Mouse (Mus musculus) midbrain, embryonic 13.5 days (tissue): ENCODE data around the gene Ppa2. TPM values are rescaled to one million over a fixed set of nuclear protein-coding genes. Genes with fewer than 3 reads are reported as not detected.

Experiments
- ATAC-seq: fragments of 200-750 bp; cut with Nextera tagmentation; 2 replicates; pipeline ENCODE4 v1.8.0; 2017; ENCODE audit warnings: mild to moderate bottlenecking, moderate TSS enrichment, moderate library complexity
- H3K27ac ChIP-seq: fragments of 300-500 bp; sonication (generic); 2 replicates; pipeline ENCODE4 v1.5.1; 2015; ENCODE audit warnings: inconsistent platforms, mild to moderate bottlenecking, moderate library complexity
- H3K27me3 ChIP-seq: fragments of 300-500 bp; sonication (generic); 2 replicates; pipeline ENCODE4 v1.6.1; 2015; ENCODE audit warnings: mild to moderate bottlenecking, inconsistent platforms
- H3K36me3 ChIP-seq: fragments of 300-500 bp; sonication (generic); 2 replicates; pipeline ENCODE4 v1.6.1; 2015; ENCODE audit warnings: mild to moderate bottlenecking, inconsistent platforms
- H3K4me1 ChIP-seq: fragments of 300-500 bp; sonication (generic); replicated peaks from 2 replicates; pipeline ENCODE4 v1.6.1; 2015; ENCODE audit warnings: inconsistent platforms
- H3K4me2 ChIP-seq: fragments of 300-500 bp; sonication (generic); replicated peaks from 2 replicates; pipeline ENCODE4 v1.6.1; 2015; ENCODE audit warnings: moderate library complexity, mild to moderate bottlenecking, inconsistent platforms
- H3K4me3 ChIP-seq: fragments of 300-500 bp; sonication (generic); replicated peaks from 2 replicates; pipeline ENCODE4 v1.5.1; 2015; ENCODE audit warnings: mild to moderate bottlenecking, inconsistent platforms
- H3K9ac ChIP-seq: fragments of 300-500 bp; sonication (generic); replicated peaks from 2 replicates; pipeline ENCODE4 v1.6.1; 2015; ENCODE audit warnings: mild to moderate bottlenecking, inconsistent platforms
- H3K9me3 ChIP-seq: fragments of 300-500 bp; sonication (generic); 2 replicates; pipeline ENCODE4 v1.6.1; 2016; ENCODE audit warnings: mild to moderate bottlenecking, inconsistent platforms
- WGBS: fragments of 180-500 bp; shearing (Covaris S2); methylation state at CpG from one replicate; pipeline ENCODE4 v1.1.7; 2015; 5-methylcytosine and 5-hydroxymethylcytosine counted together
- polyA plus RNA-seq: library from polyadenylated mRNA; unstranded; fragments of >200 nt; fragmentation: Nextera tagmentation; extraction: Ambion mirVana; gene quantifications from 2 replicates; pipeline ENCODE4 v1.2.1, GENCODE M21; 2015

Ppa2 gene
- 78.8 and 86.0 TPM in 2 replicates for polyA plus RNA-seq

DNA sequence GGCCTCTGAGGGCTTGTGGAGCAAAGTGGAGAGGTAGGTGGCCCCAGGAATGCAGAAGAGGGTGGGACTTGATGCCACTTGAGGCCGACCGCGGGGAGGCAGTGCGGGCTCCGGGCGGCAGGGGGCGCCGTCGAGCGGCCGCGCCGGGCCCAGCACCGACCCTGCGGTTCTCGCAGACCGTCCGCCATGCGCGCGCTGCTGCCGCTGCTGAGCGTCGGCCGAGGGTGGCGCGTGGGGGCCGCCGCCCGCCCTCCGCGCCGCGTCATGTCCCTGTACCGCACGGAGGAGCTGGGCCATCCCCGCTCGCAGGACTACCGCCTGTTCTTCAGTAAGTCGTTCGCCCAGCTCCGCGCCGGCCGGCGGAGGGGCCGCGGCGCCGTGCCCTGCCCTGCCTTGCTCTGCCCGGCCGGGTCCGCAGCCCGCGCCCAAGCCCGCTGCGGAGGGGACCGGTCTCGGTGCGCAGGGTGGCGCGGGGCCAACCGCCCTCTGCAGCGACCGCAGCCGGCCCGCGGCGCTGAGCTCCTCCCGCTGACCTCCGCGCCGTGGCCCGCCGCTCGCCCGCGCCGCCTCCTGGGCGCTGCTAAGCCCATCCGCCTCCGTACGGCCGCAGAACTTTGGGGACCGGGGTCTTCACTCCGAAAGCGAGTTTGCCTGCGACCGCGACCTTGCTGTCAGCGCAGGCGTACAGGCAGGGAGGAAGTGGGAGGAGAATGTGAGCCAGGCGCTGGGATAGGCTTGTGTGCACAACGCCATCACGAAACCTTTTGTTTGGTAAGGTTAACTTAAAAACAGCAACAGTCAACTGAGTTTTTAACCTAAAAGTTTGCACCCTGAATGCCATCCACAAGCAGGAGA lies at the start of gene Ppa2:
TSS of gene Ppa2 (plus strand) at position 157 of the 855 bp plus-strand sequence.
- under 1% methylated on average over 78 of the region's 95 CpGs for WGBS
- Histone ChIP-seq H3K27me3 (no peaks in the 10 kb centered on the region), H3K4me3 (peak within 1 kb of the TSS; percentile 78), H3K27ac (peak within 1 kb of the TSS; percentile 98), H3K9ac (peak within 1 kb of the TSS; percentile 95), H3K36me3 (no peaks in the 10 kb centered on the region), H3K4me1 (peaks cover 14% of the 10 kb centered on the region), H3K4me2 (peak within 1 kb of the TSS; percentile 61), H3K9me3 (0 out of 2 replicates have a peak, but pooled peaks cover 4% of the 10 kb centered on the region)
- peak; percentile 95 for ATAC-seq

DNA sequence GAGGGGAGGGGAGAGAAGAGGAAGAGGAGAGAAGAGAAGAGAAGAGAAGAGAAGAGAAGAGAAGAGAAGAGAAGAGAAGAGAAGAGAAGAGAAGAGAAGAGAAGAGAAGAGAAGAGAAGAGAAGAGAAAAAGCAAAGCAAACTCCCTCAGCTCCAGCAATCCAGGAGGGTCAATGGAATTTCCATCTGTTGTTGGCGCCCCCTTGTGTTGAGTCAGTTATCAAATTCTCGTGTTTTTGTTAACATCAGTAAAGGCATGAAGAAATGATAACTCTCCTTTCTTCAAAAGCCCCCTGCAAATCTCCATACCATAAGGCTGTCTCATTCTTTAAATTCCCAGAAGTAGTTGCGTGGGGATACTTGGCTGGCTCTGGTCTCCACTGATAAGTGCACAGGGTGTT lies 38.0 kb upstream of the Ppa2 start:
- Histone ChIP-seq H3K9ac (no peak overlapping the region), H3K27ac (no peak overlapping the region), H3K4me1 (no peaks in the 10 kb centered on the region), H3K36me3 (no peaks in the 10 kb centered on the region), H3K4me2 (no peak overlapping the region), H3K27me3 (no peaks in the 10 kb centered on the region), H3K4me3 (no peak overlapping the region), H3K9me3 (no peaks in the 10 kb centered on the region)
- ATAC-seq: no peak
- 20% methylated on average over 3 of the region's 3 CpGs for WGBS

DNA sequence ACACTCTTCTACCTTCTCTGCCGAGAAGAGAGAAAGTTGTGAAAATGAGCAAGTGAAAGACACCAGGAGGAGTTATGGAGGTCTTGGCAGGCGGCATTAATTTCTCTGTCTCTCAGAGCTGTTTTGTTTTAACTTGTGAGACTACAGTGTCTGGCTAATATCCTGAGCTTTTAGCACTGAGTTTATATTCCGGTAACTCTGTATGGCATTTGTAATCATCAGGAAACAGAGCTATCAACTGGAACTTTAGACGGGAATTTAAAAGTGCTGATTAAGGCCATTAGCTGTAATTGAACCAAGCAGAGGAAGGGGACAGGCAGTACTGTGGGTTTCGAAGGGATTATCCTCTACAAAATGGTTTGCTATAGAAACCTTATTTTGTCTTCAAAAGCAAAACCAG lies 25.3 kb upstream of the Ppa2 start:
- Histone ChIP-seq H3K27me3 (no peaks in the 10 kb centered on the region), H3K4me1 (no peaks in the 10 kb centered on the region), H3K9ac (no peak overlapping the region), H3K4me2 (no peak overlapping the region), H3K9me3 (no peaks in the 10 kb centered on the region), H3K27ac (no peak overlapping the region), H3K36me3 (no peaks in the 10 kb centered on the region), H3K4me3 (no peak overlapping the region)
- 90% methylated on average over 5 of the region's 5 CpGs for WGBS
- ATAC-seq: no peak

DNA sequence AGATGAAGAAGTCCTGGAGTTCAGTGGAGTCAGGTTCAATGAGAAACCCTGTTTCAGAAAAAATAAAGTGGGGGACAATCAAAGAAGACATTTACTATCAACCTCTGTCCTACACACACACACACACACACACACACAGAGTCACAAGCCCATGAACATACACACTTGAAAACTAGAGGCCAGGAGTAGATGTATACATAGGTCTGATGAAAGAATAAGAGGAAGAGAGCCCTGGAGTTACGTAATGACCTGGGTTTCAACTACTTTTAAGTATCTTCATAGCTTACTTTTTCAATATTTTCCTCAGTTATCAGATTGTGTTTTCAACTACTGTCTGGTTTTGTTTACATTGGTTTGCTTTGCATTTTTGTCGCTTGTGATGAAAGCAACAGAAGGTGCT lies 21.1 kb upstream of the Ppa2 start:
- Histone ChIP-seq H3K4me3 (no peak overlapping the region), H3K27me3 (no peaks in the 10 kb centered on the region), H3K4me2 (no peak overlapping the region), H3K4me1 (no peaks in the 10 kb centered on the region), H3K9ac (no peak overlapping the region), H3K36me3 (no peaks in the 10 kb centered on the region), H3K9me3 (no peaks in the 10 kb centered on the region; the same call in 1 of the 2 replicates), H3K27ac (no peak overlapping the region)
- no peak for ATAC-seq
- 97% methylated on average over 2 of the region's 2 CpGs for WGBS

DNA sequence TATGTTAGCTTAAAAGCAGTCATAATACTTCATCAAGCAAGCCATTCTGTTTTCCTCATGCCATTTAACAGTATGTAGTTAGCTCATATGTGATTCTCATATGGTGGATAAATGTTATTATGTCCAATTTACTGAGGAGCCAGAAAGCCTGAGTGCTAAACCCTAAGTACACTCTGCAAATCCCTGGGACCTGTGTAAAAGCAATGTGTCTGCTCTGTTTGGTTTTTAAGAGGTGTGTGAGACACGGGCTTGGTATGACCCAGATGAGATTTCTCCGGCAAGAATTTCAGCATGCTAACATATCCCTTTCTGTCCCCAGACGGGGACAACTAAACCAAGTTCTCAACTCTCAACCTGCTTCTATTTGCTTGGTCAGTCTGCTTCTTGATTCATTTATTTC lies 5.6 kb upstream of the Ppa2 start:
- ATAC-seq: no peak
- Histone ChIP-seq H3K4me3 (no peak overlapping the region), H3K4me2 (no peak overlapping the region), H3K36me3 (no peaks in the 10 kb centered on the region), H3K27ac (no peak overlapping the region), H3K9me3 (0 out of 2 replicates have a peak, but pooled peaks cover 4% of the 10 kb centered on the region), H3K4me1 (no peaks in the 10 kb centered on the region), H3K27me3 (no peaks in the 10 kb centered on the region), H3K9ac (no peak overlapping the region)
- WGBS: 91% methylated on average over 3 of the region's 3 CpGs

DNA sequence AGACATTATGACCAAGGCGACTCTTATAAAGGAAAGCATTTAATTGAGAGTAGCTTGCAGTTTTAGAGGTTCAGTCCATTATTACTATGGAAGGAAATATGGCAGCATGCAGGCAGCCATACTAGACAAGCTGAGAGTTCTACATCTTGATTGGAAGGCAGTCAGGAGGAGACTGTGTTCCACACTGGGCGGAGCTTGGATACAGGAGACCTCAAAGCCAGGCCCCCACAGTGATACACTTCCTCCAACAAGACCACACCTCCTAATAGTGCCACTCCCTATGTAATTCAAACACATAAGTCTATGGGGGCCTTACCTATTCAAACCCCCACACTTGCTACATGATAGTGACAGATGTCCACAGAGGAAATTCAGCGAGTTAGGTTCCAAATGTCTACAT lies 1.5 kb upstream of the Ppa2 start:
- Histone ChIP-seq H3K4me2 (no peak overlapping the region), H3K27ac (no peak overlapping the region), H3K9me3 (0 out of 2 replicates have a peak, but pooled peaks cover 4% of the 10 kb centered on the region), H3K4me1 (peaks cover 14% of the 10 kb centered on the region), H3K4me3 (no peak overlapping the region), H3K27me3 (no peaks in the 10 kb centered on the region), H3K36me3 (no peaks in the 10 kb centered on the region), H3K9ac (no peak overlapping the region)
- ATAC-seq: no peak
- 97% methylated on average over 3 of the region's 3 CpGs for WGBS

DNA sequence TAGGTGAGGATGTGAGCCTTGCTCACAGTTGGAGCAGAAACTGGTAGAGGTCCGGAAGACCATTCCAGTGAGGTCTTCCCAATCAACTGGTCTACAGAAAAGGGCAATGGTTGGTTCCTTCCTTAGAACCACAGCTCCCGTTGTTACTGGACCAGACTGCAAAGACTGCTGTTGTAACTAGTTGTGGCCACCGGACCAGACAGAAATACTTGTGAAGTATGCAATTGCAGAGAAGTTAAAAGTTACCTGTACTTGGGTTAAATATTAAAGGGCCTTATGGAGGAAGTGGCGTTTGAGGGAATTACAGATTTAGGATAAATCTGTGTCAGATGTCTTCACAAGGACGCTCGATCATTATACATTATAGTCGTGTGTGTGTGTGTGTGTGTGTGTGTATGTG lies 551 bp upstream of the Ppa2 start:
- 0 out of 2 replicates have a peak, but pooled peaks cover 4% of the 10 kb centered on the region for H3K9me3 ChIP-seq
- H3K4me3 ChIP-seq: peak overlapping the region; percentile 78; the same call in 1 of the 2 replicates
- H3K27ac ChIP-seq: peak overlapping the region; percentile 98; the same call in 1 of the 2 replicates
- no peaks in the 10 kb centered on the region for H3K36me3 ChIP-seq
- WGBS: 91% methylated on average over 7 of the region's 7 CpGs
- H3K9ac ChIP-seq: no peak overlapping the region
- no peak for ATAC-seq
- H3K27me3 ChIP-seq: no peaks in the 10 kb centered on the region
- peak overlapping the region; percentile 61; the same call in 1 of the 2 replicates for H3K4me2 ChIP-seq
- peaks cover 14% of the 10 kb centered on the region for H3K4me1 ChIP-seq

DNA sequence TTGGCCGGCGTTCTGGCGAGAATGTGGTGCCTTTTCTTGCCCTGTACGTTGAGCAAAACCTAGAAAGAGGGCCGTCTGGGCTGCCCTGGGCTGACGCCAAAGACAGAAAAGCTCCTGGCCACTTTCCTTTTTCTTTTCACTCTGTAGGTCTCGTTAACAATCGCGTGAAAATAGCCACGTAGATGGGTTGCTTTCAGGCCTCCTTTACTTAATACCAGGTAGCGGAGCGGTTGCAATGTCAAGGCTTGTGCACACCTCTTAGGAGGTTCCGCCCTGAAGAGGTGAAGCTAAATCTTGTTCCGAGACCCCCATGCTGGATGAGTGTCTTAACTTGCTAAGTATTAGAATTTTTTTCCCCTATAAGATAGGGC lies 884 bp downstream of the Ppa2 start:
- Histone ChIP-seq H3K9me3 (0 out of 2 replicates have a peak, but pooled peaks cover 4% of the 10 kb centered on the region), H3K4me1 (peaks cover 14% of the 10 kb centered on the region), H3K4me3 (peak overlapping the region; percentile 78), H3K4me2 (peak overlapping the region; percentile 61), H3K9ac (peak overlapping the region; percentile 95), H3K36me3 (no peaks in the 10 kb centered on the region), H3K27me3 (no peaks in the 10 kb centered on the region), H3K27ac (peak overlapping the region; percentile 98)
- WGBS: 18% methylated on average over 14 of the region's 14 CpGs
- peak; percentile 6; the same call in 1 of the 2 replicates for ATAC-seq

DNA sequence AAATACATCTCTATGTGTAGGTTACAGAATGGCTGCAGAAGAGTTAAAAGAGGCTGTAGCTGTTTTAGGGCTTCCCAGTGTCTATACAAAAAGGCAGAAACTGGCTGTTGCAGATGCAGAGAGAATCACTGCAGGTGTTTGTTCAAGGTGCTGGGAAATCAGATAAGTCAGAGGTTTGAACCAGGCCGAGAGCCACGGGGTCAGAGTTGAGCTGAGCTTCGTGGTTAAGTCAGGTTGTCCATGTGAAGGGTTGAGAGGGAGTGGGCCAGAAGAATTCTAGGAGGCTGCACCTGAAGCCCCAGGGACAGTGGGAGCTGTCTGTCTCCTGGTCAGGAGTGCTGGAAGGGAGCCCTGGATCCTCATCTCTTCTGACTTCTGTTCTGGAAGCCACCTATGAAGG lies 2.4 kb downstream of the Ppa2 start:
- Histone ChIP-seq H3K9me3 (no peaks in the 10 kb centered on the region), H3K4me2 (no peak overlapping the region), H3K36me3 (no peaks in the 10 kb centered on the region), H3K27ac (no peak overlapping the region), H3K27me3 (no peaks in the 10 kb centered on the region), H3K9ac (no peak overlapping the region), H3K4me1 (peaks cover 14% of the 10 kb centered on the region), H3K4me3 (no peak overlapping the region)
- no peak for ATAC-seq
- 81% methylated on average over 3 of the region's 3 CpGs for WGBS

DNA sequence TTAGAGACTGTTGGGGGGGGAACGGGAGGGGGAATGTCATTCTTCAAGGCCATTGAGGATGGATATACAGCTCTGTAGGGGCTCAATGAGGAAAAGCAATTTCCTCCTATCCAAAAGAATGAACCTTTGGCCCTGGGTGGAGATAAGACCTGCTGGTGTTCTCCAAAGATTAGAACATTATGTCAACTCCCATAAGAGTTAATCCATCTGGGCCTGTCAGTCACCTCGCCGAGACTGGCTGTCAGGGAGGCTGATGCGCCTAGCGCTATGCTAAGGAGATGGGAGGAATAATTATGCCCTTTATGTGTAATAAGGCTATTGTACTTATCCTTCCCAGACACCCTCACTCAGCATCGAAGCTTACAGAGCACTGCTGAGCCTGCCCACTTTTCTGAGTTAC lies 2.9 kb downstream of the Ppa2 start:
- Histone ChIP-seq H3K9ac (no peak overlapping the region), H3K4me1 (peaks cover 14% of the 10 kb centered on the region), H3K27ac (no peak overlapping the region), H3K9me3 (no peaks in the 10 kb centered on the region), H3K4me3 (no peak overlapping the region), H3K36me3 (no peaks in the 10 kb centered on the region), H3K27me3 (no peaks in the 10 kb centered on the region), H3K4me2 (no peak overlapping the region)
- 59% methylated on average over 6 of the region's 6 CpGs for WGBS
- ATAC-seq: no peak

DNA sequence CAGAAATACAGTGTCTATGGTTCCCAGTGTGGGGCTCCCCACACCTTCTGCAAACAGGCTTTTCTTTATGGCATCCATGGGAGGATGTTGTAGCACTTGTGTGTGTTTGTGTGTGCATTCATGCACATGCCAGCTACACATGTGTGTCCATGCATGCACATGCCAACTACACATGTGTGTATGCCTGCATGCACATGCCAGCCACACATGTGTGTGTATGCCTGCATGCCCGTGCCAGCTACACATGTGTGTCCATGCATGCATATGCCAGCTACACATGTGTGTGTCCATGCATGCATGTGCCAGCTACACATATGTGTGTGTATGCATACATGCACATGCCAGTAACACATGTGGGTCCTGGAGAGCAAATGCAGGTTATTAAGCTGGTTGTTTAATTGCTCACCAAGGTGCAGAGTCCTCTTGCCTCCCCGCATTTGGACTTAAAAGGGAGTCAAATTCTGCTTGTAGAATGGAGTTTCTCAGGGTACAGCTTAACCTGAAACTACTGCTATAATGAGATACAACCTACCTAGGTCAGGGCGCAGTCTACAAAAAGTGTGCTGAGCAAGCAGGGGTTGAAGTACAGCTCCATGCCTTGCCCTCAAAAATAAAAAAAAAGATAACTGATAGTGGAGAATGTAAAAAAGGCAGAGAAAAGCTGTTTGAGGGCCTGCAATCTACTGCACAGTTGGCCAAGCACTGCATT lies 3.7 kb downstream of the Ppa2 start:
- Histone ChIP-seq H3K4me3 (no peak overlapping the region), H3K36me3 (no peaks in the 10 kb centered on the region), H3K9ac (no peak overlapping the region), H3K27me3 (no peaks in the 10 kb centered on the region), H3K4me1 (peaks cover 14% of the 10 kb centered on the region), H3K9me3 (no peaks in the 10 kb centered on the region), H3K4me2 (no peak overlapping the region), H3K27ac (no peak overlapping the region)
- WGBS: 94% methylated on average over 3 of the region's 3 CpGs
- no peak for ATAC-seq

DNA sequence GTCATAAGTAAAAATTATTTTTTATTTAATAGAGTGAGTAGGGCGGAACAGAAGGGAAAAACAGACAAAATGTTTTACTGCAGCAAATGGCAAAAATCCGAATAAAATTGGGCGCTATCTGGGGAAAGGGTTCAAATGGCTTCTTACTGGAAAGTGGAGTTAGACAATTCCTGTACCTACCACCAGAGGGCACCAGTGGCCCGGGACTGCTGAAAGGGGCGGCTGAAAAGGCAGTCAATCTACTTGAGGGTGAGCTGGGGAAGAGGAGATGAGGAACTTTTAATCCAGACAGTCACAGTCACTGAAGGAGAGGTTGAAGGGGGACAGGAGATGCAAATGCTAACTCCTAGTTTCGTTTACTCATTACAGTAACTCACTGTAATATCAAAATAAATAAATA lies 4.6 kb downstream of the Ppa2 start:
- no peak overlapping the region for H3K4me2 ChIP-seq
- H3K9me3 ChIP-seq: no peaks in the 10 kb centered on the region
- 44% methylated on average over 6 of the region's 6 CpGs for WGBS
- H3K27ac ChIP-seq: no peak overlapping the region
- no peak for ATAC-seq
- H3K27me3 ChIP-seq: no peaks in the 10 kb centered on the region
- no peak overlapping the region for H3K9ac ChIP-seq
- peaks cover 14% of the 10 kb centered on the region for H3K4me1 ChIP-seq
- H3K36me3 ChIP-seq: no peaks in the 10 kb centered on the region
- H3K4me3 ChIP-seq: no peak overlapping the region
